Mouse (Mus musculus): ENCODE data around the gene Olfr1415. TPM values are rescaled to one million over a fixed set of nuclear protein-coding genes. Genes with fewer than 3 reads are reported as not detected.
A peak's percentile ranks its signal among the peaks of the same experiment; 100 is the strongest.

The Olfr1415 gene
- not detected in 2 replicates for polyA plus RNA-seq (2015; fragmentation: Nextera tagmentation; extraction: Ambion mirVana)

GRCm38 (mm10) chr1:92496001-92496400 lies at the start of gene Olfr1415:
Gene Olfr1415, minus strand, starts transcription at chr1:92496101.

DNA sequence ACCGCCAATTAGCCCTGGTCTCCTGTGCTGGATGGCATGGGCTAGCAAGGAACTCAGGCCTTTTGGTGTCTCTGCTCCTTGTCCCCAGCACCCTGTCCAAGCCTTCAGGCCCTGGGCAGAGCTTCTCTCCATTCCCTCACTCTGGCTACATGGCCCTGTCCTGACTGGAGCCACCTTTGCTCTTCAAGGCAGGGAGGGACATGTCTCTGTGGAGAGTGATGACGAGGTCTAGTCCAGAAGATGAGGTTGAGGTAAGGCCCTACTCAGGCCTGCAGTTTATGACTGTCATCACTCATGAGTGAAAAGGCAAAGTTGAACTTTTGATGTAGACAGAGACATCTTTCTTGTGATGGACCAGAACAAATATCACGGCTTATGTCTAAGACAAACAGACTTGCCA lies 22.7 kb upstream of the Olfr1415 start, which contains the start of gene Olfr1414:
TSS of gene Olfr1414 (minus strand) at position 101 of the 400 bp plus-strand sequence.

GRCm38 (mm10) chr1:92485013-92485412 lies 10.9 kb downstream of the Olfr1415 start, which contains the start of gene Olfr1416:
Gene Olfr1416, minus strand, starts transcription at chr1:92485113.

DNA sequence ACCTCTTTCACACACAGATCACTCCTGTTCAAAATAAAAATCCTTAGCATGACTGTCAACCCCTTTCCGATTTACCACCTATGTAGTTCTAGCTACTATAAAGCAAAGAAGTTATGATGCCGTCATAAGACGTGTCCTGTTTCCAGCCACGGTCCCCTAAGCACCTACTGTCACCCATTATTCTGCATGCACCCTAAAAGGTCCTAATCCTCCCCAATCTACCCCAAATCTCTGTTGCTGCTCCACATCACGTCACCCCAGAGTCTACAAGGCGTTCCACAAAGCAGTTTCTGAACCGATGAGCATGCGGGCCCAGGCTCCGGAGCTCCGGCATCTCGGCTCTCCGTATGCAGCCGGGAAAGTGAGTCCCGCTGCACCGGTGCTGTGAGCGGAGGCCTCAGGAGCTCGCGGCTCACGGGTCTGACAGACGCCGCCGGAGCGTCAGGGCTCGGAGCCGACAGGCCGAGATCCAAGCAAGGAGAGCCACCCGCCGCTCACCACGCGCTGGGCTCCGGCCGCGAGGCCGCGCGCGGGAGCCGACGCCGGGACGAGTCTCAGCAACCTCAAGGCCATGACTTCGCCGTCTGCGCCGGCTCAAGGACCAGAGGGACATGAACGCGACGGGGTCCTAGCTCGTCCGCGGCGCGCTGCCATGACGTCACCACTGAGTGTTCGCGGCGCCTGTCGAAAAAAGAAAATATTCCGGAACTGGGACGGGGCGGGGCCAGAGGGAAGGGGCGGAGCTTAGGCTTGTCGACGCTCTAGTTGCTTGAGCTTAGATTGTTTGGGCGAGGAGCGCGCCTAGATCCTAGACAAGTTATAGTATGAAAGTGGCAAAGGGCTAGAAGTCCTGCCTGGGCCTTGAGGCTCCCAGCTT lies 22.5 kb downstream of the Olfr1415 start, which contains the start of gene Ndufa10:
TSS of gene Ndufa10 (minus strand) at position 696 of the 877 bp plus-strand sequence.

Small RNA genes lying within 50 kb of the gene (microRNA-seq; reads per million reads assigned to microRNA genes)
- 4.1 reads per million, percentile 6 among the genes with 10 or more reads in this experiment for gene Mir6900

Other genes with a start within 250 kb of the Olfr1415 start
- 386 and 399 TPM in 2 replicates for gene Ndufa10, start 22.2 kb downstream of the Olfr1415 start, polyA plus RNA-seq (2015; fragmentation: Nextera tagmentation; extraction: Ambion mirVana)
- gene Olfr1416, start 11.0 kb downstream of the Olfr1415 start, polyA plus RNA-seq (2015; fragmentation: Nextera tagmentation; extraction: Ambion mirVana), result not detected in 2 replicates
- gene Olfr1414, start 22.6 kb upstream of the Olfr1415 start, polyA plus RNA-seq (2015; fragmentation: Nextera tagmentation; extraction: Ambion mirVana), result not detected in 2 replicates
- not detected in 2 replicates for gene Olfr1413, start 75.2 kb upstream of the Olfr1415 start, polyA plus RNA-seq (2015; fragmentation: Nextera tagmentation; extraction: Ambion mirVana)
- gene Olfr1412, start 89.7 kb upstream of the Olfr1415 start, polyA plus RNA-seq (2015; fragmentation: Nextera tagmentation; extraction: Ambion mirVana), result not detected in 2 replicates
- gene Olfr1411, start 98.3 kb upstream of the Olfr1415 start, polyA plus RNA-seq (2015; fragmentation: Nextera tagmentation; extraction: Ambion mirVana), result not detected in 2 replicates
- not detected in 2 replicates for gene Olfr1410, start 109.7 kb upstream of the Olfr1415 start, polyA plus RNA-seq (2015; fragmentation: Nextera tagmentation; extraction: Ambion mirVana)
- gene Olfr12, start 121.7 kb upstream of the Olfr1415 start, polyA plus RNA-seq (2015; fragmentation: Nextera tagmentation; extraction: Ambion mirVana), result not detected in 2 replicates
- gene Cops9, start 145.9 kb upstream of the Olfr1415 start, polyA plus RNA-seq (2015; fragmentation: Nextera tagmentation; extraction: Ambion mirVana), result 711 and 736 TPM in 2 replicates
- 0.68 and 0.70 TPM in 2 replicates for gene Otos, start 152.7 kb upstream of the Olfr1415 start, polyA plus RNA-seq (2015; fragmentation: Nextera tagmentation; extraction: Ambion mirVana)